Mouse (Mus musculus) liver, postnatal 0 days (tissue): ENCODE results near the gene Ube2d1. TPM values are rescaled to one million over a fixed set of nuclear protein-coding genes. Genes with fewer than 3 reads are reported as not detected.
A peak's percentile ranks its signal among the peaks of the same experiment; 100 is the strongest.

Source experiments
- ATAC-seq: fragments of 200-750 bp; cut with Nextera tagmentation; 2 replicates; pipeline ENCODE4 v1.8.0; 2017; ENCODE audit warnings: mild to moderate bottlenecking, moderate library complexity
- DNase-seq: peaks from one replicate; pipeline ENCODE4 v3.0.0-alpha.2; 2016
- H3K27ac ChIP-seq: fragments of 300-500 bp; sonication (generic); 2 replicates; pipeline ENCODE4 v1.5.1; 2014; ENCODE audit warnings: antibody characterized with exemption, moderate library complexity, mild to moderate bottlenecking, low read depth
- H3K27me3 ChIP-seq: fragments of 300-500 bp; sonication (generic); 2 replicates; pipeline ENCODE4 v1.6.1; 2014; ENCODE audit warnings: low read length, control low read depth, mixed read lengths; ENCODE audit not compliant: insufficient read depth
- H3K36me3 ChIP-seq: fragments of 300-500 bp; sonication (generic); replicated peaks from 2 replicates; pipeline ENCODE4 v1.6.1; 2014; ENCODE audit warnings: mild to moderate bottlenecking, control low read depth, low read length, moderate library complexity, mixed read lengths; ENCODE audit not compliant: insufficient read depth
- H3K4me1 ChIP-seq: fragments of 300-500 bp; sonication (generic); 2 replicates; pipeline ENCODE4 v1.6.1; 2014; ENCODE audit warnings: antibody characterized with exemption, mild to moderate bottlenecking, control low read depth; ENCODE audit not compliant: insufficient read depth
- H3K4me2 ChIP-seq: fragments of 300-500 bp; sonication (generic); 2 replicates; pipeline ENCODE4 v1.6.1; 2014; ENCODE audit warnings: low read depth, mild to moderate bottlenecking, low read length, moderate library complexity, mixed read lengths
- H3K4me3 ChIP-seq: fragments of 300-500 bp; sonication (generic); 2 replicates; pipeline ENCODE4 v1.5.1; 2014; ENCODE audit warnings: low read depth, low read length
- H3K9ac ChIP-seq: fragments of 300-500 bp; sonication (generic); replicated peaks from 2 replicates; pipeline ENCODE4 v1.6.1; 2014; ENCODE audit warnings: mild to moderate bottlenecking, moderate library complexity
- H3K9me3 ChIP-seq: fragments of 300-500 bp; sonication (generic); 2 replicates; pipeline ENCODE4 v1.6.1; 2016; ENCODE audit warnings: mild to moderate bottlenecking, control low read depth, low read length, mixed read lengths
- CTCF ChIP-seq: sonication (generic); IDR thresholded peaks from 2 replicates; pipeline ENCODE4 v1.5.1; 2016; ENCODE audit warnings: antibody characterized with exemption, low read depth
- EP300 ChIP-seq: IDR thresholded peaks from 2 replicates; pipeline ENCODE4 v1.6.1; 2016; ENCODE audit warnings: antibody characterized with exemption, low read depth, mild to moderate bottlenecking
- WGBS: fragments of 180-500 bp; shearing (Covaris S2); extraction: QIAGEN DNeasy Blood & Tissue Kit; methylation state at CpG from one replicate; pipeline ENCODE4 v1.1.7; 2014; ENCODE audit not compliant: insufficient replicate concordance; 5-methylcytosine and 5-hydroxymethylcytosine counted together
- polyA plus RNA-seq: library from polyadenylated mRNA; unstranded; fragments of >200 nt; fragmentation: Nextera tagmentation; extraction: Ambion mirVana; gene quantifications from 2 replicates; pipeline ENCODE4 v1.2.1, GENCODE M21; 2015

Gene Ube2d1
- polyA plus RNA-seq, 1 experiment from 2014 or later, result 6.9 TPM

DNA sequence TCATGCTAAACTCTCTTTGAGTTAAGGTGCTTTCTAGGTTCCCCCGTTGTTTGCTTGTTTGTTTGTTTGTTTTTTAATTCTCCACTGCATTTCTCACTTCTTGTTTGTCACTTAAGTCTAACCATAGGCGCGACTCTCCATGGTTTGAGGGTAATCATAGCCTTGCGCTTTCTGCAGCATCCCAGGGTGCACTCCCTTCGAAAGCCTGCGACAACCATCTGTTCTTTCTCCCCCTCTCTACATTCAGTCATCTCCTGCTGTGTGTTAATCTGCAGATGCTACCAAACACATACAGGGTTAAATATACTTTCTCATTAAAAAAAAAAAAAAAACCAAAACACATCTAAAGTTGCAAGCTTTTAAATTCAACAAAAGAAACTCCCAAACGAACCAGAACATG lies 31.4 kb upstream of the Ube2d1 start:
- DNase-seq, result no peak

DNA sequence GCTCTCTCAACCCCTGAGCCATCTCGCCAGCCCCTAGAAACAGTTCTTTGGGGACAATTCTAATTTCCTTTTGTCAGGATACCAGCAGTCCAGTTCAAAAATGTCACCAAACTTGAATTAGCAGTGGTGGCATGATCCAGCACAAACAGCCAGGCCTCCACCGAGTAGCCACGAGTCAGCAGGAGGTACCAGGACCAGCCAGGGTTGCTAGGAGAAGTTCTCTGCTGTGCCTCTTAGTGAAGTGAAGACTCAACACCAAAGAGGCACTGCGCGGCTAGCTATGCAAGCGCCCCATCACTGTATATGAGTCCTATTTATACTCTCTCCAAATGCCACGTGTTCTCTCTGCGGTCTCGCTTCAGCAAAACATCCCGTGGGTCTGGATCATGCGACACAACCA lies 31.0 kb upstream of the Ube2d1 start:
- no peak overlapping the region for H3K27ac ChIP-seq
- H3K4me2 ChIP-seq, result no peak overlapping the region
- no peaks in the 10 kb centered on the region for H3K4me1 ChIP-seq
- H3K4me3 ChIP-seq, result no peak overlapping the region
- H3K9me3 ChIP-seq, result no peaks in the 10 kb centered on the region
- H3K36me3 ChIP-seq, result no peaks in the 10 kb centered on the region
- 74% methylated on average over 11 of the region's 11 CpGs for WGBS
- TF ChIP-seq CTCF, result no peak
- no peak for TF ChIP-seq EP300
- H3K27me3 ChIP-seq, result no peaks in the 10 kb centered on the region
- no peak overlapping the region for H3K9ac ChIP-seq
- DNase-seq (no peak), ATAC-seq (no peak)

More for the DNA sequence above, 31.4 kb upstream of the Ube2d1 start:
- Histone ChIP-seq H3K4me1 (no peaks in the 10 kb centered on the region), H3K4me2 (no peak overlapping the region), H3K27ac (no peak overlapping the region), H3K27me3 (no peaks in the 10 kb centered on the region), H3K9ac (no peak overlapping the region), H3K4me3 (no peak overlapping the region), H3K9me3 (no peaks in the 10 kb centered on the region), H3K36me3 (no peaks in the 10 kb centered on the region)
- TF ChIP-seq CTCF, result no peak
- TF ChIP-seq EP300, result no peak
- ATAC-seq, result no peak
- 56% methylated on average over 7 of the region's 7 CpGs for WGBS

DNA sequence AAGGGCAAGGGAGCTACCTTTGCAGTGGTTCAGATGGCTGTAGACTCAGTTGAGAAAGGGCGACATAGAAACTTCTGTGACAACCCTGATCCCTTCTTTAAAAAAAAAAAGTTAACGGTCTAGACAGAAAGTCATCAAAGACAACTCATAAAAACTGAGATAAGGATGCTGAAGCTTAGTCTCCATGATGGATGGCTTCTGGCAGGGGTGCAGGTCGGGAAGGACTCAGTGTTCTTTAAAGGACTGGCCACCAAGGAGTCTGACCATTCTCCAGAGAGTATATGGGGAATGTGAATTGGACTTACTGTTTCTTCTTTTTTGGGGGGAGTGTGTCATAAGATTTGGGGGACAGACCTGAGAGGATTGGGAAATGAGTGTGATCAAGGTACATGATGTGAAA lies 29.5 kb upstream of the Ube2d1 start:
- ATAC-seq, result no peak
- no peak for DNase-seq

DNA sequence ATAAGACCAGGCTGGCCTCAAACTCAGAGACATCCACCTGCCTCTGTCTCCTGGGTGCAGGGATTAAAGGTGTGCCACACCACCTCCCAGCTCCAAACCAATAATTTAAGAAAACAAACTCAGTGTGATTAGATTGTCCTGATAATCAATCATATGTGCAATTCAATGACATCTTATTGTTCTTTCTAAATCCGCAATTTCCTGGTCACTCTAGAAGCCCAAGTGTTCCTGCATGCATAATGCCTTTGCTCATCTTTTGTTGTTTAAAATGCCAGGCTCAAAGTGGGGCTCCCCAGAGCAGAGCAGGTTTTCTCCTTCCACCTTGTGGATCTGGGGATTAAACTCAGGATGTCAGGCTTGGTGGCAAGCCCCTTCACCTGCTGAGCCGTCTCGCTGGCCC lies 25.2 kb upstream of the Ube2d1 start:
- Histone ChIP-seq H3K27ac (no peak overlapping the region), H3K9me3 (no peaks in the 10 kb centered on the region), H3K9ac (no peak overlapping the region), H3K27me3 (no peaks in the 10 kb centered on the region), H3K4me1 (peaks cover 3% of the 10 kb centered on the region; the same call in 1 of the 2 replicates), H3K4me3 (no peak overlapping the region), H3K36me3 (no peaks in the 10 kb centered on the region), H3K4me2 (no peak overlapping the region)
- DNase-seq (no peak), ATAC-seq (no peak)
- 65% methylated on average over 3 of the region's 3 CpGs for WGBS
- TF ChIP-seq CTCF (no peak), EP300 (no peak)

More for the DNA sequence above, 29.5 kb upstream of the Ube2d1 start:
- Histone ChIP-seq H3K4me3 (no peak overlapping the region), H3K36me3 (no peaks in the 10 kb centered on the region), H3K27me3 (no peaks in the 10 kb centered on the region), H3K9ac (no peak overlapping the region), H3K4me1 (no peaks in the 10 kb centered on the region), H3K4me2 (no peak overlapping the region), H3K27ac (no peak overlapping the region), H3K9me3 (no peaks in the 10 kb centered on the region)
- 69% methylated on average over 3 of the region's 3 CpGs for WGBS
- TF ChIP-seq CTCF, result no peak
- TF ChIP-seq EP300, result no peak

DNA sequence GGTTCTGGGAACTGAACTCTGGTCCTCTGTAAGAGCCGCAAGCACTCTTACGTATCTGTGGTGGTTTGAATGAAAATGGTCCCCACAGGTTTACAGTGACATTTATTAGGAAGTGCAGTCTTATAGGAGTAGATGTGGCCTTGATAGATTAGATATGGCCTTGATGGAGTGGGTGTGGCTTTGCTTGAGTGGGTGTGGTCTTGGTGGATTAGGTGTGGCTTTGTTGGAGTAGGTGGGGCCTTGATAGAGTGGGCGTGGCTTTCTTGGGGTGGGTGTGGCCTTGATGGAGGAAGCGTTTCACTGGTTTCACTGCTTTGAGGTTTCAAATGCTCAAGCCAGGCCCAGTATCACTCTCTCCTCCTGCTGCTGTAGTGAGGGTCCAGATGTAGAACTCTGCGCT lies 23.1 kb upstream of the Ube2d1 start:
- Histone ChIP-seq H3K9ac (no peak overlapping the region), H3K4me2 (no peak overlapping the region), H3K36me3 (no peaks in the 10 kb centered on the region), H3K9me3 (no peaks in the 10 kb centered on the region), H3K4me3 (no peak overlapping the region), H3K27me3 (no peaks in the 10 kb centered on the region), H3K27ac (no peak overlapping the region), H3K4me1 (peaks cover 3% of the 10 kb centered on the region; the same call in 1 of the 2 replicates)
- TF ChIP-seq CTCF (no peak), EP300 (no peak)
- ATAC-seq (no peak), DNase-seq (no peak)
- WGBS, result 88% methylated on average over 5 of the region's 5 CpGs

DNA sequence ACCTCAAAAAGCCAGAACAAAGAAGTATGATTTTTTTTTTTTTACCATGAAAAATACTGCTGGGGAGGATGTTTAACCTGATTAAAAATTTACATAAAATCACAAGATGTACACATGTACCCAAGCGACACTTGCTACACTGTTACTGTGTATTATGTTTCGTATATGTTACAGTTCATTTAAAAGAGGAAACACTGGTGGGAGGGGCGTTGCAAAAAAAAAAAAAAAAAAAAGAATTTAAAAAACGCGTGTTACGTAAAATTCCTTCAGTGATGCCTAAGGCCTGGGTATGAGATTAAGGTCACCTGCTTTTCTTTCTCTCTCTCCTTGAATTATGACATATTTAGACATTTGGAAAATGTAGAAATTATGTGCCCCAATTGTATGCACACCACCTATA lies 21.7 kb upstream of the Ube2d1 start:
- H3K4me3 ChIP-seq, result no peak overlapping the region
- 53% methylated on average over 6 of the region's 6 CpGs for WGBS
- DNase-seq (no peak), ATAC-seq (no peak)
- TF ChIP-seq EP300 (no peak), CTCF (no peak)
- peaks cover 3% of the 10 kb centered on the region; the same call in 1 of the 2 replicates for H3K4me1 ChIP-seq
- H3K4me2 ChIP-seq, result peak overlapping the region; percentile 61; the same call in 1 of the 2 replicates
- H3K27ac ChIP-seq, result no peak overlapping the region
- H3K27me3 ChIP-seq, result no peaks in the 10 kb centered on the region
- no peaks in the 10 kb centered on the region for H3K9me3 ChIP-seq
- no peak overlapping the region for H3K9ac ChIP-seq
- no peaks in the 10 kb centered on the region for H3K36me3 ChIP-seq

DNA sequence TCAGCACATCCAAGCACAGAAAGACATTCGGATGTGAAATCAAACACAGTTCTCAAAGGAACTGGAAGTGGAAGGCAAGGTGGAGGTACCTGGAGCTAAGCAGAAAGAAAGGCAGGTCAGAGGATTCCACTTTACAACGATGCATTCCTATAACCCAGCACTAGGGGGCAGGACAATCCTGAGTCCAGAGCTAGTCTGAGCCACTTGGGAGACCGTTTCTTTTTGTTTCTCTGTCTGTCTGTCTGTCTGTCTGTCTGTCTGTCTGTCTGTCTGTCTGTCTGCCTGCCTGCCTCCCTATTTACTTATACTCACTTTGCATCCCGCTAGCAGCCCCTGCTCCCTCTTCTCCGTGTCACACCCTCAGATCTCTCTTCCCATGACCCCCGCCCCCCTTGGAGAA lies 21.1 kb upstream of the Ube2d1 start:
- Histone ChIP-seq H3K27me3 (no peaks in the 10 kb centered on the region), H3K9me3 (no peaks in the 10 kb centered on the region), H3K4me3 (no peak overlapping the region), H3K36me3 (no peaks in the 10 kb centered on the region), H3K4me2 (peak overlapping the region; percentile 61), H3K9ac (no peak overlapping the region), H3K27ac (no peak overlapping the region), H3K4me1 (peaks cover 3% of the 10 kb centered on the region; the same call in 1 of the 2 replicates)
- WGBS, result 18% methylated on average over 6 of the region's 6 CpGs
- TF ChIP-seq CTCF (peak; percentile 74), EP300 (no peak)
- ATAC-seq (no peak), DNase-seq (peak; percentile 54)
